Mouse (Mus musculus) MEL (cell line): ENCODE data around the gene Synrg. TPM values are rescaled to one million over a fixed set of nuclear protein-coding genes. Genes with fewer than 3 reads are reported as not detected.

Experiments used
- DNase-seq: peaks from one replicate; pipeline ENCODE4 v3.0.0; 2011; ENCODE audit warnings: low read depth, low spot score
- H3K27ac ChIP-seq: 2 replicates; pipeline ENCODE4 v1.5.1; 2012; ENCODE audit warnings: low read depth, mild to moderate bottlenecking, control low read depth, low read length, moderate library complexity; ENCODE audit not compliant: control insufficient read depth
- H3K27me3 ChIP-seq, 2 experiments: fragments of 150-350 bp in 1 of 2; sonication (generic) in 1 of 2; 2 replicates each; pipeline ENCODE4 v1.6.1; 2012; ENCODE audit warnings: low read length in 2 of 2, mild to moderate bottlenecking in 2 of 2, improper control_type of control experiment in 1 of 2, moderate library complexity in 1 of 2; ENCODE audit not compliant: insufficient read depth in 2 of 2, control insufficient read depth in 1 of 2
- H3K36me3 ChIP-seq, 2 experiments: 2 replicates each; pipeline ENCODE4 v1.6.1; 2012 to 2014; ENCODE audit warnings: low read length in 2 of 2, improper control_type of control experiment in 1 of 2, inconsistent platforms in 1 of 2, mild to moderate bottlenecking in 1 of 2; ENCODE audit not compliant: insufficient read depth in 2 of 2, control insufficient read depth in 1 of 2
- H3K4me1 ChIP-seq, 2 experiments: fragments of 150-350 bp in 1 of 2; sonication (generic) in 1 of 2; 2 replicates each; pipeline ENCODE4 v1.6.1; 2012; ENCODE audit warnings: low read length in 2 of 2, improper control_type of control experiment in 1 of 2, mild to moderate bottlenecking in 1 of 2; ENCODE audit not compliant: insufficient read depth in 2 of 2, control insufficient read depth in 1 of 2
- H3K4me3 ChIP-seq, 2 experiments: fragments of 150-350 bp in 1 of 2; sonication (generic) in 1 of 2; 2 replicates each; pipeline ENCODE4 v1.5.1; 2012; ENCODE audit warnings: low read depth in 2 of 2, low read length in 2 of 2, mild to moderate bottlenecking in 2 of 2, moderate library complexity in 2 of 2, control low read depth in 1 of 2, improper control_type of control experiment in 1 of 2; ENCODE audit not compliant: control insufficient read depth in 1 of 2, insufficient read depth in 1 of 2
- H3K79me2 ChIP-seq: 2 replicates; pipeline ENCODE4 v1.6.1; 2012; ENCODE audit warnings: mild to moderate bottlenecking, low read length, moderate library complexity; ENCODE audit not compliant: control insufficient read depth, poor library complexity, insufficient read depth
- H3K9ac ChIP-seq: 2 replicates; pipeline ENCODE4 v1.6.1; 2012; ENCODE audit warnings: low read depth, mild to moderate bottlenecking, control low read depth, low read length, moderate library complexity; ENCODE audit not compliant: control insufficient read depth, poor library complexity, severe bottlenecking
- H3K9me3 ChIP-seq: fragments of 150-350 bp; sonication (generic); replicated peaks from 2 replicates; pipeline ENCODE4 v1.6.1; 2012; ENCODE audit warnings: mild to moderate bottlenecking, low read length, improper control_type of control experiment, moderate library complexity; ENCODE audit not compliant: insufficient read depth
- BHLHE40 ChIP-seq: IDR thresholded peaks from 2 replicates; pipeline ENCODE4 v1.6.1; 2012; ENCODE audit warnings: low read depth, mild to moderate bottlenecking, inconsistent platforms, low read length, improper control_type of control experiment, borderline replicate concordance
- CHD1 ChIP-seq: IDR thresholded peaks from 2 replicates; pipeline ENCODE4 v1.6.1; 2012; ENCODE audit warnings: low read depth, mild to moderate bottlenecking, inconsistent platforms, low read length, improper control_type of control experiment
- CHD2 ChIP-seq: IDR thresholded peaks from 2 replicates; pipeline ENCODE4 v1.6.1; 2011; ENCODE audit warnings: low read length, improper control_type of control experiment
- CTCF ChIP-seq, 3 experiments: IDR thresholded peaks in 2 of 3; conservative IDR thresholded peaks in 1 of 3; 2 replicates each; pipeline ENCODE4 v1.5.1; 2011 to 2012; ENCODE audit warnings: low read length in 3 of 3, low read depth in 2 of 3, mild to moderate bottlenecking in 2 of 3, improper control_type of control experiment in 1 of 3, inconsistent platforms in 1 of 3, mixed read lengths in 1 of 3, moderate library complexity in 1 of 3; ENCODE audit not compliant: control insufficient read depth in 1 of 3, insufficient read depth in 1 of 3, poor library complexity in 1 of 3, severe bottlenecking in 1 of 3
- E2F4 ChIP-seq: IDR thresholded peaks from 2 replicates; pipeline ENCODE4 v1.6.1; 2011; ENCODE audit warnings: low read depth, low read length, improper control_type of control experiment, borderline replicate concordance
- GABPA ChIP-seq: IDR thresholded peaks from 2 replicates; pipeline ENCODE4 v1.6.1; 2012; ENCODE audit warnings: low read depth, mild to moderate bottlenecking, inconsistent platforms, low read length, improper control_type of control experiment, moderate library complexity
- GATA1 ChIP-seq: IDR thresholded peaks from 2 replicates; pipeline ENCODE4 v1.6.1; 2011; ENCODE audit warnings: low read depth, low read length, improper control_type of control experiment
- HCFC1 ChIP-seq: IDR thresholded peaks from 2 replicates; pipeline ENCODE4 v1.6.1; 2012; ENCODE audit warnings: low read depth, mild to moderate bottlenecking, inconsistent platforms, low read length, improper control_type of control experiment, moderate library complexity
- JUND ChIP-seq: IDR thresholded peaks from 2 replicates; pipeline ENCODE4 v1.6.1; 2011; ENCODE audit warnings: low read depth, mild to moderate bottlenecking, improper control_type of control experiment, low read length
- MAFK ChIP-seq: IDR thresholded peaks from 2 replicates; pipeline ENCODE4 v1.6.1; 2011; ENCODE audit warnings: low read depth, mild to moderate bottlenecking, low read length, improper control_type of control experiment, borderline replicate concordance
- MEF2A ChIP-seq: IDR thresholded peaks from 2 replicates; pipeline ENCODE4 v1.6.1; 2014; ENCODE audit warnings: low read depth, mild to moderate bottlenecking, inconsistent platforms, low read length, improper control_type of control experiment; ENCODE audit not compliant: poor library complexity, insufficient replicate concordance, severe bottlenecking; ENCODE audit errors: extremely low read depth
- MXI1 ChIP-seq: IDR thresholded peaks from 2 replicates; pipeline ENCODE4 v1.6.1; 2011; ENCODE audit warnings: mild to moderate bottlenecking, low read depth, low read length, improper control_type of control experiment
- MYC ChIP-seq: IDR thresholded peaks from 2 replicates; pipeline ENCODE4 v1.6.1; 2011; ENCODE audit warnings: low read depth, mild to moderate bottlenecking, low read length, improper control_type of control experiment, moderate library complexity
- NELFE ChIP-seq: IDR thresholded peaks from 2 replicates; pipeline ENCODE4 v1.6.1; 2011; ENCODE audit warnings: low read depth, low read length, improper control_type of control experiment
- RAD21 ChIP-seq: IDR thresholded peaks from 2 replicates; pipeline ENCODE4 v1.6.1; 2011; ENCODE audit warnings: mild to moderate bottlenecking, low read depth, low read length, improper control_type of control experiment
- SIN3A ChIP-seq: IDR thresholded peaks from 2 replicates; pipeline ENCODE4 v1.6.1; 2012; ENCODE audit warnings: low read length, improper control_type of control experiment, inconsistent platforms
- TAL1 ChIP-seq: IDR thresholded peaks from 2 replicates; pipeline ENCODE4 v1.6.1; 2012; ENCODE audit warnings: mild to moderate bottlenecking, inconsistent platforms, low read length, moderate library complexity, mixed read lengths
- ZMIZ1 ChIP-seq: IDR thresholded peaks from 2 replicates; pipeline ENCODE4 v1.6.1; 2012; ENCODE audit warnings: low read depth, mild to moderate bottlenecking, inconsistent platforms, low read length, improper control_type of control experiment, moderate library complexity
- ZNF384 ChIP-seq: IDR thresholded peaks from 2 replicates; pipeline ENCODE4 v1.6.1; 2012; ENCODE audit warnings: low read depth, mild to moderate bottlenecking, inconsistent platforms, low read length, improper control_type of control experiment
- polyA plus RNA-seq, 2 experiments: library from polyadenylated mRNA; stranded (reverse) in 1 of 2; unstranded in 1 of 2; fragments of >175 nt in 1 of 2; fragments of >200 nt in 1 of 2; gene quantifications; 2 replicates each; pipeline versions ENCODE4 v1.2.1 to v1.2.4; 2012; ENCODE audit warnings: low replicate concordance in 2 of 2, low read depth in 1 of 2; ENCODE audit not compliant: insufficient read length in 2 of 2, insufficient read depth in 1 of 2, missing spikeins in 1 of 2
- total RNA-seq: library from RNA; depleted of rRNA; stranded (reverse); fragments of 300-350 nt; gene quantifications from 2 replicates; pipeline ENCODE4 v1.2.3, GENCODE M21; 2012

Gene Synrg
- total and polyA plus RNA-seq, 3 experiments = 24.7 to 75.3 (median 26.4) TPM

DNA sequence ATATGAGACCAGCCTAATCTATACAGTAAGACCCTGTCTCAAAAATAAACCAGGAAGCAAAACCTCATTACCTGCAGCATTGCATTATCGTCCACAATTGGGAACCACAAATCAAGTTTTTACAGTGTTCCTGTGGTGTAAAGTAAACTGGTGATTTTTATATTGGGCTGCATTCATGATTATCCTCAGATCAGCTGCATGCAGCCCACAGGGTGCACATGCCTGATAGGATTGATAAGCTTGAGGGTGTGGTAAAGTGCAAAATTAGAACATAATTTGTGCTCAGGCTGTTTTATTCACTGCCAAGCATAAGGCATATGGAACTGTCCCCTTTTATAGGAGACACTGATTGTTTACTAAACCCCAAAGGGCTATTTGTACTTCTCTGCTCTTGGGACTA, 11.3 kb downstream of the Synrg start (continued):
- TF ChIP-seq MEF2A (no peak; the same call in 1 of the 2 replicates), MAFK (no peak), NELFE (no peak), RAD21 (no peak), ZNF384 (no peak), GATA1 (peak; percentile 84), ZMIZ1 (no peak), GABPA (no peak), TAL1 (peak; percentile 46), CTCF (IDR thresholded peaks at IDR 0.05 in 2 of 3, conservative IDR thresholded peaks at IDR 0.05 in 1 of 3; ENCODE audit: control insufficient read depth in 1 of 3, insufficient read depth in 1 of 3, low read depth in 2 of 3, low read length in 3 of 3, poor library complexity in 1 of 3, severe bottlenecking in 1 of 3) (no peak), JUND (no peak), CHD1 (no peak), E2F4 (no peak), SIN3A (no peak)

DNA sequence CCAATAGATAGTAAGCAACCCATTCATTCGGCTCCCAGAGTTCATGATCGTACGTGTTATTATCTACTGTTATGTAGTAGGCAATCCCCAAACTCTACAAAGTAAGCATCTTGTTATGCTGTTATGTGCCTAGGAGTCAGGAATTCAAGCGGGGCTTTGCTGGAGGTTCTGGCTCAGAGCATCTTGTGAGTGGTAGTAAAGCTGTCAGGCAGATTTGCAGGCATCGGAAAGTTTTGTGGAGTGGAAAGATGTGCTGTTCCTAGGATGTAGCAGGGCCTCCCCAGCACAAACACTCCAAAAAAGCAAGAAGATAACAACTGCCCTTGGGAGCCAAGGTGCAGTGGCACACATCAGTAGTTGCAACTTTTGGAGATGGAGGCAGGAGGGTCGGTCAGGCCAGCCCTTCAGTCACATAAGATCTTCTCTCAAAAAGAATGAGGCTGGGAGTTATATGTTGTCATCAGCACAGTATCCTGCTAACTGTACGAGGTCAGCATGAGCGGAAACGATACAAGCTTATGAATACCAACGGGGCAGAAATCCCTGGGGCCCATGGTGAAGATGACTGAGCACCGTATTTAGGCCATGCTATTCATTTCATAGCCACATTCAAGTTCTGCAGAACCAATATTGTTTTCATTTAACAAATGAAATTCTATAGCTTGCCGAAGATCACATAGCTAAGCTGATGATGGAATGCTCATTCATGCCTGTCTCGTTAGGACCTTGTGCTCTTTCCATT, 12.2 kb downstream of the Synrg start:
- no peak overlapping the region for H3K9ac ChIP-seq
- H3K36me3 ChIP-seq = peaks cover 10 to 26% of the 10 kb centered on the region in 2 experiments
- no peaks in the 10 kb centered on the region for H3K79me2 ChIP-seq
- H3K4me3 ChIP-seq = no peak overlapping the region
- no peaks in the 10 kb centered on the region for H3K27me3 ChIP-seq
- TF ChIP-seq BHLHE40 = no peak
- TF ChIP-seq HCFC1 = no peak
- TF ChIP-seq MYC = no peak
- TF ChIP-seq SIN3A = no peak
- TF ChIP-seq CHD2 = no peak
- TF ChIP-seq MXI1 = no peak
- no peak for TF ChIP-seq TAL1
- no peaks in the 10 kb centered on the region for H3K9me3 ChIP-seq
- H3K27ac ChIP-seq = no peak overlapping the region
- DNase-seq = no peak
- peaks cover 0 to 10% of the 10 kb centered on the region in 2 experiments for H3K4me1 ChIP-seq
